Mouse (Mus musculus): ENCODE measurements at regions not wholly inside any gene's neighbourhood (a gene's known extent, or its start where the extent isn't known, plus 50 kb on each side); places are given as distances from the start of the nearest gene placed in this dataset.

- H3K4me3 ChIP-seq (ENCODE audit: low read depth, low read length), result no peak overlapping the region
- DNase-seq (ENCODE audit: low spot score, missing footprints) (no peak), ATAC-seq (ENCODE audit: low FRiP score) (peak; percentile 78)
- no peak overlapping the region for H3K4me2 ChIP-seq
- peaks cover 3% of the 10 kb centered on the region; the same call in 1 of the 2 replicates for H3K4me1 ChIP-seq (ENCODE audit: control insufficient read depth, insufficient read depth, low read length)
- H3K9ac ChIP-seq (ENCODE audit: low read length), result no peak overlapping the region
- H3K27ac ChIP-seq (ENCODE audit: low read depth, low read length), result no peak overlapping the region
- H3K9me3 ChIP-seq (ENCODE audit: control insufficient read depth, low read length), result no peaks in the 10 kb centered on the region
- no peaks in the 10 kb centered on the region for H3K36me3 ChIP-seq (ENCODE audit: control insufficient read depth, insufficient read depth, low read length)
- WGBS, result 59% methylated on average over 8 of the region's 8 CpGs
- no peaks in the 10 kb centered on the region for H3K27me3 ChIP-seq (ENCODE audit: control insufficient read depth, insufficient read depth, low read length)
Measured at GRCm38 (mm10) chr15:13455560-13456219, 282.2 kb upstream of the Cdh6 start.

GRCm38 (mm10) chr15:13450385-13450784, 276.9 kb upstream of the Cdh6 start:
- Histone ChIP-seq H3K4me1 (ENCODE audit: control insufficient read depth, insufficient read depth, low read length) (peaks cover under 1% of the 10 kb centered on the region; the same call in 1 of the 2 replicates), H3K36me3 (ENCODE audit: control insufficient read depth, insufficient read depth, low read length) (no peaks in the 10 kb centered on the region), H3K4me2 (no peak overlapping the region), H3K9ac (ENCODE audit: low read length) (no peak overlapping the region), H3K4me3 (ENCODE audit: low read depth, low read length) (no peak overlapping the region), H3K9me3 (ENCODE audit: control insufficient read depth, low read length) (no peaks in the 10 kb centered on the region), H3K27ac (ENCODE audit: low read depth, low read length) (no peak overlapping the region), H3K27me3 (ENCODE audit: control insufficient read depth, insufficient read depth, low read length) (no peaks in the 10 kb centered on the region)
- ATAC-seq (ENCODE audit: low FRiP score), result no peak
- 88% methylated on average over 5 of the region's 5 CpGs for WGBS
- DNase-seq (ENCODE audit: low spot score, missing footprints), result no peak

GRCm38 (mm10) chr15:13434608-13435007, 261.1 kb upstream of the Cdh6 start:
- H3K36me3 ChIP-seq (ENCODE audit: control insufficient read depth, insufficient read depth, low read length), result no peaks in the 10 kb centered on the region
- no peak overlapping the region for H3K9ac ChIP-seq (ENCODE audit: low read length)
- ATAC-seq (ENCODE audit: low FRiP score) (no peak), DNase-seq (ENCODE audit: low spot score, missing footprints) (no peak)
- H3K27ac ChIP-seq (ENCODE audit: low read depth, low read length), result no peak overlapping the region
- no peaks in the 10 kb centered on the region for H3K27me3 ChIP-seq (ENCODE audit: control insufficient read depth, insufficient read depth, low read length)
- H3K4me3 ChIP-seq (ENCODE audit: low read depth, low read length), result no peak overlapping the region
- 79% methylated on average over 1 of the region's 1 CpGs for WGBS
- no peaks in the 10 kb centered on the region for H3K9me3 ChIP-seq (ENCODE audit: control insufficient read depth, low read length)
- H3K4me2 ChIP-seq, result no peak overlapping the region
- H3K4me1 ChIP-seq (ENCODE audit: control insufficient read depth, insufficient read depth, low read length), result no peaks in the 10 kb centered on the region

- H3K4me2 ChIP-seq, result no peak overlapping the region
- no peak overlapping the region for H3K4me3 ChIP-seq (ENCODE audit: low read depth, low read length)
- no peaks in the 10 kb centered on the region for H3K36me3 ChIP-seq (ENCODE audit: control insufficient read depth, insufficient read depth, low read length)
- no peaks in the 10 kb centered on the region for H3K9me3 ChIP-seq (ENCODE audit: control insufficient read depth, low read length)
- DNase-seq (ENCODE audit: low spot score, missing footprints) (no peak), ATAC-seq (ENCODE audit: low FRiP score) (no peak)
- no peaks in the 10 kb centered on the region for H3K27me3 ChIP-seq (ENCODE audit: control insufficient read depth, insufficient read depth, low read length)
- no peak overlapping the region for H3K9ac ChIP-seq (ENCODE audit: low read length)
- WGBS, result 95% methylated on average over 2 of the region's 2 CpGs
- no peak overlapping the region for H3K27ac ChIP-seq (ENCODE audit: low read depth, low read length)
- no peaks in the 10 kb centered on the region for H3K4me1 ChIP-seq (ENCODE audit: control insufficient read depth, insufficient read depth, low read length)
Measured at GRCm38 (mm10) chr15:13432971-13433370, 259.5 kb upstream of the Cdh6 start.

- H3K4me3 ChIP-seq (ENCODE audit: low read depth, low read length), result no peak overlapping the region
- DNase-seq (ENCODE audit: low spot score, missing footprints) (no peak), ATAC-seq (ENCODE audit: low FRiP score) (no peak)
- H3K4me2 ChIP-seq, result no peak overlapping the region
- no peaks in the 10 kb centered on the region for H3K27me3 ChIP-seq (ENCODE audit: control insufficient read depth, insufficient read depth, low read length)
- H3K36me3 ChIP-seq (ENCODE audit: control insufficient read depth, insufficient read depth, low read length), result no peaks in the 10 kb centered on the region
- no peak overlapping the region for H3K9ac ChIP-seq (ENCODE audit: low read length)
- no peak overlapping the region for H3K27ac ChIP-seq (ENCODE audit: low read depth, low read length)
- WGBS, result 45% methylated on average over 3 of the region's 3 CpGs
- H3K9me3 ChIP-seq (ENCODE audit: control insufficient read depth, low read length), result no peaks in the 10 kb centered on the region
- peaks cover 3% of the 10 kb centered on the region; the same call in 1 of the 2 replicates for H3K4me1 ChIP-seq (ENCODE audit: control insufficient read depth, insufficient read depth, low read length)
Measured at GRCm38 (mm10) chr15:13419616-13420015, 246.1 kb upstream of the Cdh6 start.

- 74% methylated on average over 11 of the region's 11 CpGs for WGBS
- Histone ChIP-seq H3K27ac (ENCODE audit: low read depth, low read length) (no peak overlapping the region), H3K9me3 (ENCODE audit: control insufficient read depth, low read length) (no peaks in the 10 kb centered on the region), H3K36me3 (ENCODE audit: control insufficient read depth, insufficient read depth, low read length) (no peaks in the 10 kb centered on the region), H3K4me1 (ENCODE audit: control insufficient read depth, insufficient read depth, low read length) (no peaks in the 10 kb centered on the region), H3K9ac (ENCODE audit: low read length) (no peak overlapping the region), H3K4me3 (ENCODE audit: low read depth, low read length) (no peak overlapping the region), H3K4me2 (no peak overlapping the region), H3K27me3 (ENCODE audit: control insufficient read depth, insufficient read depth, low read length) (no peaks in the 10 kb centered on the region)
- DNase-seq (ENCODE audit: low spot score, missing footprints) (no peak), ATAC-seq (ENCODE audit: low FRiP score) (no peak)
Measured at GRCm38 (mm10) chr15:13410065-13410688, 236.7 kb upstream of the Cdh6 start.

- H3K4me1 ChIP-seq (ENCODE audit: control insufficient read depth, insufficient read depth, low read length), result peaks cover 4% of the 10 kb centered on the region; the same call in 1 of the 2 replicates
- H3K36me3 ChIP-seq (ENCODE audit: control insufficient read depth, insufficient read depth, low read length), result no peaks in the 10 kb centered on the region
- ATAC-seq (ENCODE audit: low FRiP score) (peak; percentile 96), DNase-seq (ENCODE audit: low spot score, missing footprints) (peak; percentile 94)
- 0 out of 2 replicates have a peak overlapping the region, but pooled peaks have one; percentile 35 for H3K27ac ChIP-seq (ENCODE audit: low read depth, low read length)
- H3K9ac ChIP-seq (ENCODE audit: low read length), result no peak overlapping the region
- H3K4me2 ChIP-seq, result no peak overlapping the region
- H3K4me3 ChIP-seq (ENCODE audit: low read depth, low read length), result no peak overlapping the region
- H3K9me3 ChIP-seq (ENCODE audit: control insufficient read depth, low read length), result peaks cover 2% of the 10 kb centered on the region; the same call in 1 of the 2 replicates
- H3K27me3 ChIP-seq (ENCODE audit: control insufficient read depth, insufficient read depth, low read length), result peaks cover 10% of the 10 kb centered on the region; the same call in 1 of the 2 replicates
- 5% methylated on average over 6 of the region's 6 CpGs for WGBS
Measured at GRCm38 (mm10) chr15:13393155-13393554, 219.7 kb upstream of the Cdh6 start.

GRCm38 (mm10) chr15:13391331-13391730, 217.9 kb upstream of the Cdh6 start:
- Histone ChIP-seq H3K4me3 (ENCODE audit: low read depth, low read length) (no peak overlapping the region), H3K9ac (ENCODE audit: low read length) (no peak overlapping the region), H3K27me3 (ENCODE audit: control insufficient read depth, insufficient read depth, low read length) (peaks cover 10% of the 10 kb centered on the region; the same call in 1 of the 2 replicates), H3K4me1 (ENCODE audit: control insufficient read depth, insufficient read depth, low read length) (peaks cover 4% of the 10 kb centered on the region; the same call in 1 of the 2 replicates), H3K27ac (ENCODE audit: low read depth, low read length) (no peak overlapping the region), H3K36me3 (ENCODE audit: control insufficient read depth, insufficient read depth, low read length) (no peaks in the 10 kb centered on the region), H3K9me3 (ENCODE audit: control insufficient read depth, low read length) (peaks cover 2% of the 10 kb centered on the region; the same call in 1 of the 2 replicates), H3K4me2 (no peak overlapping the region)
- ATAC-seq (ENCODE audit: low FRiP score), result no peak
- no peak for DNase-seq (ENCODE audit: low spot score, missing footprints)
- WGBS, result 42% methylated on average over 4 of the region's 4 CpGs

GRCm38 (mm10) chr15:13384815-13385214, 211.3 kb upstream of the Cdh6 start:
- DNase-seq (ENCODE audit: low spot score, missing footprints), result peak; percentile 85

More at GRCm38 (mm10) chr15:13384815-13385214, 211.3 kb upstream of the Cdh6 start:
- no peak overlapping the region for H3K4me3 ChIP-seq (ENCODE audit: low read depth, low read length)
- H3K36me3 ChIP-seq (ENCODE audit: control insufficient read depth, insufficient read depth, low read length), result no peaks in the 10 kb centered on the region
- no peak overlapping the region for H3K27ac ChIP-seq (ENCODE audit: low read depth, low read length)
- peak; percentile 73 for ATAC-seq (ENCODE audit: low FRiP score)
- no peaks in the 10 kb centered on the region for H3K9me3 ChIP-seq (ENCODE audit: control insufficient read depth, low read length)
- WGBS, result 43% methylated on average over 6 of the region's 6 CpGs
- no peak overlapping the region for H3K9ac ChIP-seq (ENCODE audit: low read length)
- H3K4me1 ChIP-seq (ENCODE audit: control insufficient read depth, insufficient read depth, low read length), result no peaks in the 10 kb centered on the region
- no peaks in the 10 kb centered on the region for H3K27me3 ChIP-seq (ENCODE audit: control insufficient read depth, insufficient read depth, low read length)
- H3K4me2 ChIP-seq, result no peak overlapping the region

Measured in midbrain, embryonic 11.5 days (tissue).